Mouse (Mus musculus) hindbrain, embryonic 15.5 days (tissue): ENCODE data around the gene Atxn2l. TPM values are rescaled to one million over a fixed set of nuclear protein-coding genes. Genes with fewer than 3 reads are reported as not detected.

Experiments used
- ATAC-seq: fragments of 200-750 bp; cut with Nextera tagmentation; 2 replicates; pipeline ENCODE4 v1.8.0; 2017; ENCODE audit warnings: low read depth, moderate number of reproducible peaks, moderate TSS enrichment; ENCODE audit not compliant: low FRiP score
- H3K27ac ChIP-seq: fragments of 300-500 bp; sonication (generic); replicated peaks from 2 replicates; pipeline ENCODE4 v1.5.1; 2015; ENCODE audit warnings: mild to moderate bottlenecking, inconsistent platforms
- H3K27me3 ChIP-seq: fragments of 300-500 bp; sonication (generic); 2 replicates; pipeline ENCODE4 v1.6.1; 2015; ENCODE audit warnings: control low read depth, inconsistent platforms
- H3K36me3 ChIP-seq: fragments of 300-500 bp; sonication (generic); 2 replicates; pipeline ENCODE4 v1.6.1; 2015; ENCODE audit warnings: control low read depth, inconsistent platforms
- H3K4me1 ChIP-seq: fragments of 300-500 bp; sonication (generic); replicated peaks from 2 replicates; pipeline ENCODE4 v1.6.1; 2015; ENCODE audit warnings: control low read depth, inconsistent platforms
- H3K4me2 ChIP-seq: fragments of 300-500 bp; sonication (generic); 2 replicates; pipeline ENCODE4 v1.6.1; 2015; ENCODE audit warnings: moderate library complexity, mild to moderate bottlenecking, inconsistent platforms
- H3K4me3 ChIP-seq: fragments of 300-500 bp; sonication (generic); 2 replicates; pipeline ENCODE4 v1.5.1; 2015; ENCODE audit warnings: mild to moderate bottlenecking, inconsistent platforms
- H3K9ac ChIP-seq: fragments of 300-500 bp; sonication (generic); 2 replicates; pipeline ENCODE4 v1.6.1; 2015; ENCODE audit warnings: inconsistent platforms
- H3K9me3 ChIP-seq: fragments of 300-500 bp; sonication (generic); 2 replicates; pipeline ENCODE4 v1.6.1; 2016; ENCODE audit warnings: control low read depth, inconsistent platforms
- WGBS: fragments of 180-500 bp; shearing (Covaris S2); methylation state at CpG from one replicate; pipeline ENCODE4 v1.1.7; 2015; 5-methylcytosine and 5-hydroxymethylcytosine counted together
- polyA plus RNA-seq: library from polyadenylated mRNA; unstranded; fragments of >200 nt; fragmentation: Nextera tagmentation; extraction: Ambion mirVana; gene quantifications from 2 replicates; pipeline ENCODE4 v1.2.1, GENCODE M21; 2015

Gene Atxn2l
- polyA plus RNA-seq, 1 experiment from 2014 or later, result 75.7 TPM

DNA sequence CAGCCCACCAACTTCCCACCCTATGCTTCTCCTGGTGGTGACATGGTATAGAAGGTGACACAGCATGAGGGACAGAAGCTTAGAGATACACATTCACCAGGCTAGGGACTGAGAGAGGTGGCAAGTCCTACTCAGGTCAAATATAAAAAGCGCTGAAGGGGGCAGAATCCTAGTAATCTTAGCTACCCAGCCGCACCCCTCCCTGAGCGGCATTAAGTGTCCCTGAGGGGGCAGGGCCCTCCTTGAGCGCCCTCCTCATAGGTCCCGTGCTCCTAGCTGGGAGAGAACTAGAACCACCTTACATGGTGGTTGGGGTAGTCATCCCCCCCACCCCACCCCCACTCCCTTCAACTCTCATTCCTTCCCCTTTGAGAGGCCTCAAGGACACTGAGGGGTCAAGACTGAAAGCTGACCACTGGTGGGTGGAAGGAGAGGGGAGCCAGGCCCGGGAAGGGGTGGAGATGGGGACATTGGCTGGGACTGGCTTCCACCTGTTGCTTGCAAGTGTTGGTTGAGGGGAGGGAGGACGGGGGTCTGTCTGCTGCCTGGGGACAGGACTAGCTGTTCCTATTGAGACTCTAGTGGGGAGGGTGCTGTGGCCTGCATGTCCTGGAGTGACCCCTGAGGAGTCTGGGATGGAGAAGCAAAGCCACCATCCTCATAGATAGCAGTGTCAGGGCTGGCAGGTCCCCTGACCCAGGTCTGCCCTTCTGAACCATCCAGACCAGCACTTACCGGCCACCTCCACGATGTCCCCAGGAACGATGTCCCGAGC is 44.2 kb downstream of the Atxn2l start:
- H3K36me3 ChIP-seq, result no peaks in the 10 kb centered on the region
- H3K27ac ChIP-seq, result no peak overlapping the region
- no peak overlapping the region for H3K4me2 ChIP-seq
- H3K9me3 ChIP-seq, result no peaks in the 10 kb centered on the region
- H3K9ac ChIP-seq, result no peak overlapping the region
- H3K4me1 ChIP-seq, result no peaks in the 10 kb centered on the region
- 86% methylated on average over 11 of the region's 11 CpGs for WGBS
- no peak overlapping the region for H3K4me3 ChIP-seq
- H3K27me3 ChIP-seq, result no peaks in the 10 kb centered on the region
- no peak for ATAC-seq

DNA sequence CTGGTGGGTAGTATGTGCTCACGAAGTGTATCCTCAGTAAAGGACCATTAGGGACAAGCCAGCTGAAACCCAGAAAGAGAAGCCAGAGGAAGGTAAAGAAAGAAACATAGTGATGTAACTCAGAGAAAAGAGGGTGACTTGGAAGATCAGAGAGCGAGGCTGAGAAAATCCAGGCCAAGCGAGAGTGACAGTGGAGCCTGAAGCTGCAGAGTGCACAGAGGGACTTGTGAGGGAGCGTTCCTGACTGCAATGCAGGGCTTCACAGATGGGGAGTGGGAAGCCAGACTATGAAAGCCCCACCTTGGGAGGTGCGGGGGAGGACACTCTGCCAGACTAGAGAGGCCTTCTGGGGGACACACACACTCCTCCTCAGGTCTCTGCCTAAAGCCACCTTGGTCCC is 45.0 kb downstream of the Atxn2l start:
- ATAC-seq, result no peak
- Histone ChIP-seq H3K4me3 (no peak overlapping the region), H3K4me1 (no peaks in the 10 kb centered on the region), H3K9me3 (no peaks in the 10 kb centered on the region), H3K27ac (no peak overlapping the region), H3K9ac (no peak overlapping the region), H3K4me2 (no peak overlapping the region), H3K27me3 (no peaks in the 10 kb centered on the region), H3K36me3 (no peaks in the 10 kb centered on the region)
- WGBS, result 79% methylated on average over 5 of the region's 5 CpGs

GRCm38 (mm10) chr7:126456382-126457266 is 46.6 kb downstream of the Atxn2l start:
- Histone ChIP-seq H3K9me3 (no peaks in the 10 kb centered on the region), H3K4me2 (no peak overlapping the region), H3K27me3 (no peaks in the 10 kb centered on the region), H3K4me1 (no peaks in the 10 kb centered on the region), H3K4me3 (no peak overlapping the region), H3K36me3 (no peaks in the 10 kb centered on the region), H3K27ac (no peak overlapping the region), H3K9ac (no peak overlapping the region)
- ATAC-seq, result no peak
- 90% methylated on average over 17 of the region's 17 CpGs for WGBS

- 81% methylated on average over 2 of the region's 2 CpGs for WGBS
- no peaks in the 10 kb centered on the region for H3K36me3 ChIP-seq
- no peak for ATAC-seq
Observed at GRCm38 (mm10) chr7:126455242-126455641, 48.0 kb downstream of the Atxn2l start.

DNA sequence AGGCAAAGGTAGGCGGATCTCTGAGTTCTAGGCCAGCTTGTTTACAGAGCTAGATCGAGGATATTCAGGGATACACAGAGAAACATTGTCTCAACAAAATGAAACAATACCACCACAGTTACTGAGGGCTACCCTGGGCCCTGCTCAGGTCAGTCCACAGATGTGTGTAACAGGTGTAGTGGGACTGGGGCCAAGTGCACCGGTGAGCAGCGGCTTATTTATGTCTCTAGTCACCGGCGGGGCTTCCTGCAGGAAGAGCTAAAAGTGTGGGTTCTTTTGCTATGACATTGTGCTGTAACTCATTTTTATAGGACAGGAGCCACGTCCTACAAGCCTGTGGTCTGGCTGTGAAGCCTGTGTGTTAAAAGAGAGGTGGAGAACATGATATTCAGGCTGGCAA is 49.4 kb downstream of the Atxn2l start:
- H3K4me2 ChIP-seq, result no peak overlapping the region
- no peaks in the 10 kb centered on the region for H3K27me3 ChIP-seq
- H3K27ac ChIP-seq, result no peak overlapping the region
- no peak overlapping the region for H3K4me3 ChIP-seq
- no peak overlapping the region for H3K9ac ChIP-seq
- 82% methylated on average over 7 of the region's 7 CpGs for WGBS
- H3K4me1 ChIP-seq, result no peaks in the 10 kb centered on the region
- no peaks in the 10 kb centered on the region for H3K9me3 ChIP-seq
- H3K36me3 ChIP-seq, result no peaks in the 10 kb centered on the region
- no peak for ATAC-seq

More at GRCm38 (mm10) chr7:126455242-126455641, 48.0 kb downstream of the Atxn2l start:
- H3K27ac ChIP-seq, result no peak overlapping the region
- H3K27me3 ChIP-seq, result no peaks in the 10 kb centered on the region
- H3K9me3 ChIP-seq, result no peaks in the 10 kb centered on the region
- H3K4me3 ChIP-seq, result no peak overlapping the region
- H3K9ac ChIP-seq, result no peak overlapping the region
- H3K4me2 ChIP-seq, result no peak overlapping the region
- no peaks in the 10 kb centered on the region for H3K4me1 ChIP-seq

- H3K4me1 ChIP-seq, result no peaks in the 10 kb centered on the region
- no peak overlapping the region for H3K27ac ChIP-seq
- no peak overlapping the region for H3K9ac ChIP-seq
- H3K9me3 ChIP-seq, result no peaks in the 10 kb centered on the region
- H3K27me3 ChIP-seq, result no peaks in the 10 kb centered on the region
- 92% methylated on average over 3 of the region's 3 CpGs for WGBS
- 0 out of 2 replicates have a peak, but pooled peaks cover 5% of the 10 kb centered on the region for H3K36me3 ChIP-seq
- H3K4me3 ChIP-seq, result no peak overlapping the region
- ATAC-seq, result no peak
- no peak overlapping the region for H3K4me2 ChIP-seq
Observed at GRCm38 (mm10) chr7:126452244-126452643, 51.0 kb downstream of the Atxn2l start.

DNA sequence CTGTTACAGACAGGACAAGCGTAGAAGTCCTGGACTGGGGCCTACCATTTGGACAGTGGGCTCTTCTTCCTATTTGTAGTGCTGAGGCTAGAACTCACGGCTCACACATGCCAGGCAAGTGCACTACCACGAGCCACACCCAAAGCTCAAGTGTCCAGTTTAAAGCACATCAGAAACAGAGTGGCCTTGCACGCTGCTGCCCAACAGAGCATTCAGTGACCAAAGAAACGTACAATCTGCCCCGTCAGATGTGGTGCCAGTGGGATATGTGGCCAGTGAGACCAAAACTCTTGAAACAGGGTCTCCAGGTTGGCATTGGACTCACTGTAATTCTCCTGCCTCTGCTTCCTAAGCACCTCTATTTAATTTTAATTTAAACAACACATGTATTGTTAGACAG is 52.6 kb downstream of the Atxn2l start:
- H3K4me2 ChIP-seq, result no peak overlapping the region
- H3K36me3 ChIP-seq, result peaks cover 12% of the 10 kb centered on the region; the same call in 1 of the 2 replicates
- no peak overlapping the region for H3K27ac ChIP-seq
- 93% methylated on average over 6 of the region's 6 CpGs for WGBS
- no peaks in the 10 kb centered on the region for H3K4me1 ChIP-seq
- H3K27me3 ChIP-seq, result no peaks in the 10 kb centered on the region
- H3K9me3 ChIP-seq, result no peaks in the 10 kb centered on the region
- H3K9ac ChIP-seq, result no peak overlapping the region
- no peak for ATAC-seq
- H3K4me3 ChIP-seq, result no peak overlapping the region

DNA sequence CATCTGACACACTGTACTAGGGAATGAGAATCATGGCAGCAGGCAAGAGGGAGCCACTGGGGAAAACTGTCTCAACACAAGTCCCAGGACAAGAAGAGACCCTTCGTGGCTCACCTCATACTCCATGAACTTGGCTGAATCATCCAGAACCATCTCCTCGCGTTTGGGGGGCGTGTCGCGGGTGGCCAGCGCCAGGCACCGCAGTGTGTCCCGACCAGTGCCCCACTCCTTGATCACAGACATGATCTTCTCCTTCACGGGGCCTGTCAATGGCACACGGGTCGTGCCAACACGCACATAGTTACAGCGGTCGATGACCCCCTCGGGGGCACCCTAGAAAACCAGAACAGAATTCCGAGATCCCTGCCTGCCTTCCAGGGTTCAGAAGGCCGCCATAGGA is 53.2 kb downstream of the Atxn2l start:
- H3K4me1 ChIP-seq, result no peaks in the 10 kb centered on the region
- H3K36me3 ChIP-seq, result peaks cover 17% of the 10 kb centered on the region
- H3K4me2 ChIP-seq, result no peak overlapping the region
- no peaks in the 10 kb centered on the region for H3K27me3 ChIP-seq
- H3K4me3 ChIP-seq, result no peak overlapping the region
- 95% methylated on average over 18 of the region's 18 CpGs for WGBS
- no peak overlapping the region for H3K9ac ChIP-seq
- H3K27ac ChIP-seq, result no peak overlapping the region
- no peak for ATAC-seq
- H3K9me3 ChIP-seq, result no peaks in the 10 kb centered on the region

- ATAC-seq, result no peak
- Histone ChIP-seq H3K9ac (no peak overlapping the region), H3K4me1 (no peaks in the 10 kb centered on the region), H3K27me3 (no peaks in the 10 kb centered on the region), H3K4me2 (no peak overlapping the region), H3K4me3 (no peak overlapping the region), H3K27ac (no peak overlapping the region), H3K36me3 (peaks cover 29% of the 10 kb centered on the region), H3K9me3 (no peaks in the 10 kb centered on the region)
- WGBS, result 88% methylated on average over 19 of the region's 19 CpGs
Observed at GRCm38 (mm10) chr7:126448481-126448880, 54.8 kb downstream of the Atxn2l start.

- Histone ChIP-seq H3K4me3 (no peak overlapping the region), H3K27ac (no peak overlapping the region), H3K4me1 (no peaks in the 10 kb centered on the region), H3K9ac (no peak overlapping the region), H3K36me3 (peaks cover 33% of the 10 kb centered on the region), H3K27me3 (no peaks in the 10 kb centered on the region), H3K4me2 (no peak overlapping the region), H3K9me3 (no peaks in the 10 kb centered on the region)
- WGBS, result 91% methylated on average over 21 of the region's 21 CpGs
- no peak for ATAC-seq
Observed at GRCm38 (mm10) chr7:126446217-126446616, 57.0 kb downstream of the Atxn2l start.

GRCm38 (mm10) chr7:126445104-126445815 is 58.0 kb downstream of the Atxn2l start:
- peaks cover 33% of the 10 kb centered on the region for H3K36me3 ChIP-seq
- H3K4me1 ChIP-seq, result no peaks in the 10 kb centered on the region
- no peak overlapping the region for H3K27ac ChIP-seq
- H3K4me3 ChIP-seq, result no peak overlapping the region
- no peak for ATAC-seq
- H3K9ac ChIP-seq, result no peak overlapping the region
- no peak overlapping the region for H3K4me2 ChIP-seq
- no peaks in the 10 kb centered on the region for H3K27me3 ChIP-seq
- WGBS, result 91% methylated on average over 15 of the region's 15 CpGs
- no peaks in the 10 kb centered on the region for H3K9me3 ChIP-seq

DNA sequence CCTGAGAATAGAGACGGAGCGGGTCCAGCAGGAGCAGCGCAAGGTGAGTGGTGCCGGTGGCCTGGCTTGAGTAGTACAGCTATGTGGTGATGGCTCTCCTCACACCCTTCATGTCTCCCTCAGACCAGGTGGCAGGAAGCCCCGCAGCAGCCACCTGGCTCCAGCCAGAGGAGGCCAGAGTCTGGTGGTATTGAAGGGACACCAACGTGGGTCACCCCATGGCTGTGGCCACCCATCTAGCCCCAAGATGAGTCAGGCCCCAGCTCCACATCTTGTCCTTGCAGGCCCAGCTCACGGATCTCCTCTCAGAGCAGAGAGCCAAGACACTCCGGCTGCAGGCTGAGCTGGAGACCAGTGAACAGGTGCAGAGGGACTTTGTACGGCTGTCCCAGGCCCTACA is 58.7 kb downstream of the Atxn2l start:
- no peak overlapping the region for H3K9ac ChIP-seq
- H3K9me3 ChIP-seq, result no peaks in the 10 kb centered on the region
- WGBS, result 94% methylated on average over 9 of the region's 9 CpGs
- H3K36me3 ChIP-seq, result peaks cover 33% of the 10 kb centered on the region
- no peak overlapping the region for H3K27ac ChIP-seq
- H3K4me3 ChIP-seq, result no peak overlapping the region
- H3K4me1 ChIP-seq, result no peaks in the 10 kb centered on the region
- ATAC-seq, result no peak
- no peak overlapping the region for H3K4me2 ChIP-seq
- no peaks in the 10 kb centered on the region for H3K27me3 ChIP-seq
